Mouse (Mus musculus): ENCODE data around the gene 2210408I21Rik.

DNA sequence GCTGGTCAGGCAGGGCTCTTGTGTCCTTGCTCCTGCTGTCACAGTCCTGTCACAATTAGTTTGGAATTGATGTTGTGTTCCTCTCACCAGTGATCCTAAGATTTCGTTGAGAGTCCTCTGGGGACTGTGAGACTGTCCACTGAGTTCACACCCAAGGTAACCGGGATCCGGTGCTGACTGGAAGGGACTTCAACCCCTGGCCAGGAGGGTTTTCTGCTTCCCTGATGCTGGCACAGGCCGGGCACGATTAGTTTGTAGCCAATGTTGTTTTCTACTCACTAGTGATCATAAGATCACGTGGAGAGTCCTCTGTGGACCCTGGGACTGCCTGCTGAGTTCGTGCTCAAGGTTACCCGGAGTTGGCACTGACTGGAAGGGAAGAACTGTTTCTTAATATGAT lies 55.3 kb downstream of the 2210408I21Rik start:
- TF ChIP-seq GATA1 (IDR thresholded peaks at IDR 0.05; ENCODE audit: borderline replicate concordance, low read length) = no peak
- no peak for TF ChIP-seq CTCF (IDR thresholded peaks at IDR 0.05; ENCODE audit: low read depth, low read length)
- no peak for TF ChIP-seq GATA2 (IDR thresholded peaks at IDR 0.05; ENCODE audit: borderline replicate concordance, low read depth, low read length)
- no peak for TF ChIP-seq TAL1 (conservative IDR thresholded peaks at IDR 0.05; ENCODE audit: low read depth, low read length)
- no peak for TF ChIP-seq POLR2AphosphoS5 (IDR thresholded peaks at IDR 0.05; ENCODE audit: insufficient replicate concordance, low read depth, low read length)
